Mouse (Mus musculus) spleen, adult 2 months (tissue): ENCODE results near the gene Lrrk1. TPM values are rescaled to one million over a fixed set of nuclear protein-coding genes. Genes with fewer than 3 reads are reported as not detected.

Experiments
- DNase-seq, 2 experiments: peaks; one replicate each; pipeline versions ENCODE4 v3.0.0 to v3.0.0-alpha.2; 2012 to 2021; ENCODE audit warnings: low spot score in 2 of 2, low read depth in 1 of 2
- H3K27ac ChIP-seq: fragments of 200-500 bp; 2 replicates; pipeline ENCODE4 v1.5.1; 2012; ENCODE audit warnings: low read length, inconsistent platforms; ENCODE audit not compliant: insufficient read depth
- H3K27me3 ChIP-seq: fragments of 200-500 bp; 2 replicates; pipeline ENCODE4 v1.6.1; 2012; ENCODE audit warnings: mild to moderate bottlenecking, moderate library complexity, low read length, inconsistent platforms; ENCODE audit not compliant: control insufficient read depth, insufficient read depth
- H3K36me3 ChIP-seq: fragments of 200-500 bp; 2 replicates; pipeline ENCODE4 v1.6.1; 2012; ENCODE audit warnings: mild to moderate bottlenecking, low read length, inconsistent platforms; ENCODE audit not compliant: control insufficient read depth, insufficient read depth
- H3K4me1 ChIP-seq: fragments of 200-500 bp; 2 replicates; pipeline ENCODE4 v1.6.1; 2011; ENCODE audit warnings: inconsistent platforms; ENCODE audit not compliant: control insufficient read depth, insufficient read depth, insufficient read length
- H3K4me3 ChIP-seq: fragments of 200-500 bp; 2 replicates; pipeline ENCODE4 v1.5.1; 2011; ENCODE audit warnings: mild to moderate bottlenecking, inconsistent platforms; ENCODE audit not compliant: insufficient read depth, insufficient read length; ENCODE audit errors: extremely low read depth
- CTCF ChIP-seq: fragments of 200-500 bp; IDR thresholded peaks from 2 replicates; pipeline ENCODE4 v1.5.1; 2011; ENCODE audit warnings: mild to moderate bottlenecking, inconsistent platforms; ENCODE audit not compliant: insufficient read depth, insufficient read length, insufficient replicate concordance; ENCODE audit errors: extremely low read depth
- POLR2A ChIP-seq: fragments of 200-500 bp; IDR thresholded peaks from 2 replicates; pipeline ENCODE4 v1.6.1; 2011; ENCODE audit warnings: low read depth, low read length, inconsistent platforms
- WGBS: fragments of 180-500 bp; shearing (Covaris S2); methylation state at CpG from one replicate; pipeline ENCODE4 v1.1.7; 2018; 5-methylcytosine and 5-hydroxymethylcytosine counted together
- polyA plus RNA-seq: library from polyadenylated mRNA; depleted of rRNA; stranded (reverse); fragments of >200 nt; gene quantifications from 2 replicates; pipeline ENCODE4 v1.2.3, GENCODE M21; 2012

The Lrrk1 gene
- polyA plus RNA-seq, 1 experiment: 45.8 TPM

DNA sequence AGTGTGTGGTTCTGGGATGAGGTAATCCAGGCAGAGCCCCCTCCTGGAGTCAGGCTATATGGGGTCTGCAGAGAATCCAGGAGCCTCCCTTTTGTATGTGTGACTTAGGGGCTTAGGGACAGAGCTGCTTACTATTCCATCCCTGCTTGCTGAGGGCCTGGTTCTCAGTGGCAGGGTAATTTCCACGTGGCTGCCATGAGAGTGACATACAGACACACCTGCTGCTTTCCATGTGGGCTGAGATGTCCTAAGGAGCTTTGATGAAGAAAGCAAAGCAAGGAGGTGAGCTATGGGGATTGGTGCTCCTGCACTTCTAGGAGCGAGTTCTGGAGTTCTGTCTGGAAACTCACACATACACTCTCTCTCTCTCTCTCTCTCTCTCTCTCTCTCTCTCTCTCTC, 139.1 kb downstream of the Lrrk1 start:
- Histone ChIP-seq H3K4me1 (peaks cover 3% of the 10 kb centered on the region; the same call in 1 of the 2 replicates), H3K27me3 (no peaks in the 10 kb centered on the region), H3K27ac (no peak overlapping the region), H3K36me3 (no peaks in the 10 kb centered on the region), H3K4me3 (no peak overlapping the region)
- 70% methylated on average over 2 of the region's 2 CpGs for whole genome bisulfite sequencing
- TF ChIP-seq POLR2A (no peak), CTCF (no peak)
- DNase-seq: no peak

GRCm38 (mm10) chr7:66248270-66248669, 139.9 kb downstream of the Lrrk1 start:
- DNase-seq: no peak
- Histone ChIP-seq H3K4me1 (peaks cover 3% of the 10 kb centered on the region; the same call in 1 of the 2 replicates), H3K4me3 (no peak overlapping the region), H3K27me3 (no peaks in the 10 kb centered on the region), H3K36me3 (no peaks in the 10 kb centered on the region), H3K27ac (no peak overlapping the region)
- TF ChIP-seq POLR2A (no peak), CTCF (no peak)

DNA sequence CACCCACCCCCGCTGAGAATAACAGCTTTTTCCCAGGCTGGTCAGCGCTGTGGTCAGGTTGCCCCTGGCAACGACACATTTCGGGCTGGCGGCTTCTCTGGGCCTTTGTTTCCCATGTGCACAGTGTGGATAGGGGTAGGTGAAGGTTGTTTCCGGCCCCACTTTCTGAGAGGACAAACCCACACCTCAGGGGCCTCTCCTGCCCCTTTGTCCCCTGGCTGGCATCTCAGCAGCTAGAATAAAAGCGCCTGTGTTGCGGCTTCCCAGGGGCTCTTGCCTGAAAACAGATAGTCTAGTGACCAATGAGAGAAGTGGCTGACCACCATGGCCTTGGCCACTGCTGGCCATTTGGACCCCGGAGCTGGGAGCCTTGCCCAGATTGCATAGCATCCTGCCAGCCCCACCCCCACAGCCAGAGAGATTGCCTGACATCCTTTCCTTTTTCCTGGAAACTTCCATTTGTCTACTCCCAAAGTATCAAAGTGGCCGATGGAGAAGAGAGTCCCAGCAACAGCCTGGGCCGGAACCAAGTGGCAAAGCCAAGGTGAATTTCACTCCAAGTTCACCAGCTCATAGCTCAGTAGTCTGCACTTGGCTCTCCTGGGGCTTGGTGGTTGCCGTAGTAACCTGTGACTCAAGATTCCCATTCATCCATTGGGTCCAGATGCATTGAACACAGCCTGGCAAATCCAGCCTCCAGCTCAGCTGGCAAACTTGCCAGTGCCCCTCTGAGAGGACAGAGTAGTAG, 140.7 kb downstream of the Lrrk1 start:
- H3K27me3 ChIP-seq: no peaks in the 10 kb centered on the region
- no peak for DNase-seq
- peaks cover 3% of the 10 kb centered on the region; the same call in 1 of the 2 replicates for H3K4me1 ChIP-seq
- H3K36me3 ChIP-seq: no peaks in the 10 kb centered on the region
- WGBS: 75% methylated on average over 12 of the region's 12 CpGs
- TF ChIP-seq POLR2A (no peak), CTCF (no peak)
- H3K27ac ChIP-seq: no peak overlapping the region
- no peak overlapping the region for H3K4me3 ChIP-seq

DNA sequence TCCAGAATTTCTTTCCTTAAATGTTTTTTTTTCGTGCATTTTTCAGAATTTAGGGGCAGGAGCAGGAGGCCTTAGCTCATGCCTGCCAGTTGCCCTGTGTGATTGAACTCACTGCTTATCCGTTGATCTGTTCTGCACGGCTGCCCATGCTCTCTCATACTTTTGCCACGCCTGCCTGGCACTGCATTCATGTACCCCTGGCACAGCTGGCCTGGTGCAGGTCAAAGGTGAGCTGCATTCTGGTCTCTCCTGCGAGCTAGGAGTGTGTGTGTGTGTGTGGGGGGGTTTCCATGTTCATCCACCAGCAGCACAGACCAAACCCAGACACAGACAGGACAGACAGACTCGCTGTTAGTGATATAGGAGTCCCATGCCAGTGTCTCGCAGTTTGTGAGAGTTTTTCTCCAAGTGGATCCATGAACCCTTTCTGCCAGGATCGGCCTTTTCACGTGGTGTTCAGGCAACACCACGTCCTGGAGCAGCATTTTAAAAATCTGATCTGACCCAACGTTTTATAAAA, 141.4 kb downstream of the Lrrk1 start:
- H3K27me3 ChIP-seq: no peaks in the 10 kb centered on the region
- no peak for DNase-seq
- no peaks in the 10 kb centered on the region for H3K36me3 ChIP-seq
- H3K4me3 ChIP-seq: no peak overlapping the region
- H3K27ac ChIP-seq: no peak overlapping the region
- TF ChIP-seq CTCF (no peak), POLR2A (no peak)
- 57% methylated on average over 11 of the region's 11 CpGs for WGBS
- H3K4me1 ChIP-seq: peaks cover 3% of the 10 kb centered on the region; the same call in 1 of the 2 replicates

- Histone ChIP-seq H3K4me3 (no peak overlapping the region), H3K27ac (no peak overlapping the region), H3K27me3 (no peaks in the 10 kb centered on the region), H3K36me3 (no peaks in the 10 kb centered on the region), H3K4me1 (peaks cover 3% of the 10 kb centered on the region; the same call in 1 of the 2 replicates)
- no peak for TF ChIP-seq POLR2A
- no peak for TF ChIP-seq CTCF
- WGBS: 78% methylated on average over 5 of the region's 5 CpGs
- no peak for DNase-seq
Observed at GRCm38 (mm10) chr7:66245646-66246045, 142.5 kb downstream of the Lrrk1 start.

- Histone ChIP-seq H3K36me3 (no peaks in the 10 kb centered on the region), H3K27me3 (no peaks in the 10 kb centered on the region), H3K27ac (no peak overlapping the region), H3K4me1 (peaks cover 3% of the 10 kb centered on the region; the same call in 1 of the 2 replicates), H3K4me3 (no peak overlapping the region)
- TF ChIP-seq CTCF (no peak), POLR2A (no peak)
- no peak for DNase-seq
- WGBS: 83% methylated on average over 7 of the region's 7 CpGs
Observed at GRCm38 (mm10) chr7:66243766-66244325, 144.3 kb downstream of the Lrrk1 start.

- Histone ChIP-seq H3K4me1 (peaks cover 3% of the 10 kb centered on the region; the same call in 1 of the 2 replicates), H3K36me3 (no peaks in the 10 kb centered on the region), H3K27me3 (no peaks in the 10 kb centered on the region), H3K4me3 (no peak overlapping the region), H3K27ac (no peak overlapping the region)
- TF ChIP-seq POLR2A: no peak
- TF ChIP-seq CTCF: no peak
- 90% methylated on average over 4 of the region's 4 CpGs for WGBS
- DNase-seq: no peak
Observed at GRCm38 (mm10) chr7:66241855-66242412, 146.2 kb downstream of the Lrrk1 start.
